Mouse (Mus musculus) heart, postnatal 0 days (tissue): ENCODE results near the gene Krtap4-2.
"Not testable (repeated sequence)": the region's sequence is repeated elsewhere in the genome, so short reads cannot be mapped to it uniquely, and the experiment has no call there.

ENCODE experiments used
- CTCF ChIP-seq: IDR thresholded peaks from 2 replicates; pipeline ENCODE4 v1.5.1; 2016; ENCODE audit warnings: antibody characterized with exemption, control low read depth, low read depth
- EP300 ChIP-seq: IDR thresholded peaks from 2 replicates; pipeline ENCODE4 v1.6.1; 2016; ENCODE audit warnings: antibody characterized with exemption, low read depth

- TF ChIP-seq CTCF, EP300: not testable (repeated sequence)
These were observed 23.7 kb upstream of the Krtap4-2 start, which contains the start of gene Gm11563 for GRCm38 (mm10) chr11:99658467-99659010.
